ENCODE assay signal across 9 mouse cellular contexts in genomic region chr7:51913292-51914050, GRCm38 (mm10). TPM values are rescaled to one million over a fixed set of nuclear protein-coding genes. Genes with fewer than 3 reads are reported as not detected.
DNase-seq lines count a peak whose midpoint lies in the region; ATAC-seq and TF ChIP-seq lines count a peak whose summit lies in the region.
"Had no signal": no experiment of that assay in that cellular context is flagged by ENCODE, and none has a peak within 500 bp of the region (broad histone marks: within the 10 kb centered on the region; RNA-seq: fewer than 3 reads in every experiment).

No protein-coding gene starts in this region.

- TF ChIP-seq CTCF in stomach, postnatal 0 days (IDR thresholded peaks at IDR 0.05; ENCODE audit: low read depth), result no peak

- no peaks in the 10 kb centered on the region for H3K27me3 ChIP-seq in neural tube, embryonic 11.5 days (ENCODE audit: control insufficient read depth, insufficient read depth, low read length)
- H3K27me3 ChIP-seq in embryonic facial prominence, embryonic 12.5 days, result no peaks in the 10 kb centered on the region
- no peaks in the 10 kb centered on the region for H3K27me3 ChIP-seq in stomach, postnatal 0 days (ENCODE audit: control insufficient read depth, insufficient read depth, low read length)
- H3K27me3 ChIP-seq in liver, embryonic 12.5 days (replicated peaks), result no peaks in the 10 kb centered on the region

- no peak overlapping the region for H3K27ac ChIP-seq in neural tube, embryonic 11.5 days (ENCODE audit: low read depth, low read length)
- peak overlapping the region; percentile 84 for H3K27ac ChIP-seq in embryonic facial prominence, embryonic 12.5 days
- no peak overlapping the region for H3K27ac ChIP-seq in stomach, postnatal 0 days (replicated peaks)
- H3K27ac ChIP-seq in liver, embryonic 12.5 days, result no peak overlapping the region
- H3K27ac ChIP-seq: hindbrain, embryonic 10.5 days had no signal

- ATAC-seq in neural tube, embryonic 11.5 days (ENCODE audit: insufficient read depth, low FRiP score, low TSS enrichment), result no peak
- ATAC-seq in embryonic facial prominence, embryonic 12.5 days (ENCODE audit: insufficient number of reproducible peaks, insufficient read depth, low FRiP score, low TSS enrichment), result peak; percentile 86
- peak; percentile 86 for ATAC-seq in stomach, postnatal 0 days (ENCODE audit: low FRiP score, low TSS enrichment)
- no peak for ATAC-seq in liver, embryonic 12.5 days

- H3K4me1 ChIP-seq in neural tube, embryonic 11.5 days (ENCODE audit: control insufficient read depth, insufficient read depth, low read length), result no peaks in the 10 kb centered on the region
- peaks cover 10% of the 10 kb centered on the region for H3K4me1 ChIP-seq in embryonic facial prominence, embryonic 12.5 days
- no peaks in the 10 kb centered on the region for H3K4me1 ChIP-seq in stomach, postnatal 0 days (replicated peaks; ENCODE audit: control insufficient read depth, insufficient read depth)
- H3K4me1 ChIP-seq in liver, embryonic 12.5 days, result no peaks in the 10 kb centered on the region

- no peak overlapping the region for H3K9ac ChIP-seq in neural tube, embryonic 11.5 days (ENCODE audit: low read length)
- H3K9ac ChIP-seq in embryonic facial prominence, embryonic 12.5 days, result no peak overlapping the region
- H3K9ac ChIP-seq in stomach, postnatal 0 days (ENCODE audit: low read length), result no peak overlapping the region
- H3K9ac ChIP-seq in liver, embryonic 12.5 days, result no peak overlapping the region

- TF ChIP-seq EP300 in stomach, postnatal 0 days (optimal IDR thresholded peaks at IDR 0.05), result no peak

- 87% methylated on average over 3 of the region's 3 CpGs for WGBS in neural tube, embryonic 11.5 days
- 78% methylated on average over 3 of the region's 3 CpGs for WGBS in embryonic facial prominence, embryonic 12.5 days
- WGBS in stomach, postnatal 0 days, result 69% methylated on average over 3 of the region's 3 CpGs
- WGBS in liver, embryonic 12.5 days (ENCODE audit: insufficient replicate concordance), result 66% methylated on average over 3 of the region's 3 CpGs

- no peak overlapping the region for H3K4me3 ChIP-seq in neural tube, embryonic 11.5 days (ENCODE audit: low read depth, low read length)
- H3K4me3 ChIP-seq in embryonic facial prominence, embryonic 12.5 days, result no peak overlapping the region
- H3K4me3 ChIP-seq in stomach, postnatal 0 days (ENCODE audit: low read depth, low read length), result no peak overlapping the region
- no peak overlapping the region for H3K4me3 ChIP-seq in liver, embryonic 12.5 days
- H3K4me3 ChIP-seq: hindbrain, embryonic 10.5 days had no signal

- H3K4me2 ChIP-seq in neural tube, embryonic 11.5 days (ENCODE audit: low read depth), result no peak overlapping the region
- H3K4me2 ChIP-seq in embryonic facial prominence, embryonic 12.5 days (replicated peaks), result no peak overlapping the region
- H3K4me2 ChIP-seq in stomach, postnatal 0 days (replicated peaks; ENCODE audit: low read depth), result no peak overlapping the region
- no peak overlapping the region for H3K4me2 ChIP-seq in liver, embryonic 12.5 days

- no peaks in the 10 kb centered on the region for H3K36me3 ChIP-seq in neural tube, embryonic 11.5 days (ENCODE audit: control insufficient read depth, insufficient read depth, low read length)
- no peaks in the 10 kb centered on the region for H3K36me3 ChIP-seq in embryonic facial prominence, embryonic 12.5 days
- no peaks in the 10 kb centered on the region for H3K36me3 ChIP-seq in stomach, postnatal 0 days (ENCODE audit: control insufficient read depth, insufficient read depth, low read length)
- H3K36me3 ChIP-seq in liver, embryonic 12.5 days, result no peaks in the 10 kb centered on the region
- H3K36me3 ChIP-seq: hindbrain, embryonic 10.5 days had no signal

- no peaks in the 10 kb centered on the region for H3K9me3 ChIP-seq in neural tube, embryonic 11.5 days (ENCODE audit: control insufficient read depth, low read length)
- no peaks in the 10 kb centered on the region for H3K9me3 ChIP-seq in embryonic facial prominence, embryonic 12.5 days
- H3K9me3 ChIP-seq in stomach, postnatal 0 days (ENCODE audit: control insufficient read depth, low read length), result no peaks in the 10 kb centered on the region
- no peaks in the 10 kb centered on the region for H3K9me3 ChIP-seq in liver, embryonic 12.5 days (replicated peaks)
- H3K9me3 ChIP-seq: hindbrain, embryonic 10.5 days had no signal

- peak; percentile 10 for DNase-seq in neural tube, embryonic 11.5 days (ENCODE audit: low spot score)
- DNase-seq in neural tube, embryonic 10.5 days (ENCODE audit: extremely low spot score, low spot score), result no peak
- peak; percentile 13 for DNase-seq in heart, postnatal 4 days
- DNase-seq in stomach, postnatal 0 days (ENCODE audit: low spot score), result peak; percentile 17
- DNase-seq in urinary bladder, adult 2 months (ENCODE audit: low spot score), result no peak
- no peak for DNase-seq in spleen, adult 12 weeks (ENCODE audit: low spot score)

RNA-seq across cellular contexts. Expression of gene Fancf, which starts 51.4 kb away (rescaled TPM):
- 14.7 and 17.3 TPM in 2 replicates for polyA plus RNA-seq in neural tube, embryonic 11.5 days (2014; fragmentation: Nextera tagmentation; extraction: Ambion mirVana)
- polyA plus RNA-seq in embryonic facial prominence, embryonic 12.5 days (2016; fragmentation: Nextera tagmentation; extraction: Ambion mirVana), result 17.2 TPM in 2 replicates
- total RNA-seq in heart, postnatal 4 days (2021), result 1 to 10 TPM; 3.7 to 4.9 TPM
- 4.6 and 5.3 TPM in 2 replicates for polyA plus RNA-seq in stomach, postnatal 0 days (2015; fragmentation: Nextera tagmentation; extraction: Ambion mirVana)
- 4.1 and 5.8 TPM in 2 replicates for polyA plus RNA-seq in urinary bladder, adult 2 months (2012; rRNA removed)
- polyA plus RNA-seq in liver, embryonic 12.5 days (2016; fragmentation: Nextera tagmentation; extraction: Ambion mirVana), result 14.6 and 15.2 TPM in 2 replicates

RNA-seq across cellular contexts. Expression of gene Gas2, which starts 51.7 kb away (rescaled TPM):
- polyA plus RNA-seq in neural tube, embryonic 11.5 days (2014; fragmentation: Nextera tagmentation; extraction: Ambion mirVana), result 49.0 and 58.7 TPM in 2 replicates
- 58.9 and 69.0 TPM in 2 replicates for polyA plus RNA-seq in embryonic facial prominence, embryonic 12.5 days (2016; fragmentation: Nextera tagmentation; extraction: Ambion mirVana)
- 10 to 100 TPM; 12.9 to 16.4 TPM for total RNA-seq in heart, postnatal 4 days (2021)
- 5.0 and 5.2 TPM in 2 replicates for polyA plus RNA-seq in stomach, postnatal 0 days (2015; fragmentation: Nextera tagmentation; extraction: Ambion mirVana)
- 2.3 and 2.8 TPM in 2 replicates for polyA plus RNA-seq in urinary bladder, adult 2 months (2012; rRNA removed)
- 7.1 and 9.0 TPM in 2 replicates for polyA plus RNA-seq in liver, embryonic 12.5 days (2016; fragmentation: Nextera tagmentation; extraction: Ambion mirVana)

Comparison
In these comparisons a context has a peak if more than half of its experiments do, and no peak if none do; other contexts are left out.
1. DNase-seq: peak in neural tube, embryonic 11.5 days (single experiment), heart, postnatal 4 days (single experiment) and stomach, postnatal 0 days (single experiment); none in neural tube, embryonic 10.5 days (single experiment), urinary bladder, adult 2 months (single experiment) and spleen, adult 12 weeks (single experiment).
2. ATAC-seq: peak in embryonic facial prominence, embryonic 12.5 days (single experiment) and stomach, postnatal 0 days (single experiment); none in neural tube, embryonic 11.5 days (single experiment) and liver, embryonic 12.5 days (single experiment).